Mouse (Mus musculus): Measurements from ENCODE around the gene Fam76a. TPM values are rescaled to one million over a fixed set of nuclear protein-coding genes. Genes with fewer than 3 reads are reported as not detected.
A peak's percentile ranks its signal among the peaks of the same experiment; 100 is the strongest.

Fam76a gene
- 10 to 100 TPM; 31.5 to 35.9 (median 33.8) TPM for total RNA-seq (2022)

DNA sequence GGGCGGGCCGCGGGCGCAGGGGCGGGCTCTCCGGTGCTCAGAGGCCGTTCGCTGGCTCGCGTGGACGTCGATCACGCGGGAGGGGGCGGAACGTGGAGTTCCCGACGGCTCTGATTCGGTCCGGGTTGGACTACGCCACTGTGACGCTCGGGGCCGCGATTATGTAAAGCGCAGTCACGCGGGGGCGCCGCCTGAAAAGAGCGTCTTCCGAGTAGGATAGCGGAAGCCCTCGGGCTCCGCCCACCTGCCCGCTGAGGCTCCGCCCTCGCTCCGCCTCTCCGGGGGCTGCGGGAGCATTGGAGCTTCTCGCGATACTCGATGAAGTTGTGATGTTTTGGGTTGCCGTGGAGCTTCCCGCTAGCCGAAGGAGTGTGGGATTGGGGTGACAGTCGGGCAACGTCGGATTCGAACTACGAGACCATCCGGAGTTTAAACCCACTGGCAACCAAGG lies at the start of gene Fam76a:
Gene Fam76a, minus strand, starts transcription at position 1 of the 451 bp plus-strand sequence.
- DNase-seq (ENCODE audit: low spot score in 2 of 2) = peak; percentile 100

DNA sequence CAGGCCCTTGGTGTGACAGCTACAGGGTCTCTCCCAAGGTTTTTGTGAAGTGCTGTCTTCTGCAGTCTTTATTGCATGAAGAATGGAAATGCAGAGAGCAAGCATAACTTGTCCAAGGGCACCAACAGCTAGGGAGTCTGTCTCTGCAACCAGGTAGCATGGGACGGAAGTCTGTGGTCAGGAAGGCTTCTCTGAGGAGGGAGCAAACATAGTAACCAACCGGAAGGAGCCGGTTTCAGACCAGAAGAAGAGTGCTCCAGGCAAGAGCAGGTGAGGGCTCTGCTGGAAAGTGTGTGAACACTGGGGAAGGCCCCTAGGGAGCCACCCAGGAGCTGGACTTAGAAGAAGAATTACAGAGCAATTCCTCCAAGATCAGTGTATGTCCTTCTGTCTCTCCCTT lies 49.7 kb upstream of the Fam76a start:
- no peak for DNase-seq (ENCODE audit: low spot score in 2 of 2)

- DNase-seq (ENCODE audit: low spot score in 2 of 2) = no peak
Measured at GRCm38 (mm10) chr4:132971601-132972000, 49.2 kb upstream of the Fam76a start.

GRCm38 (mm10) chr4:132968105-132968938 lies 46.0 kb upstream of the Fam76a start:
- no peak for DNase-seq (ENCODE audit: low spot score in 2 of 2)

DNA sequence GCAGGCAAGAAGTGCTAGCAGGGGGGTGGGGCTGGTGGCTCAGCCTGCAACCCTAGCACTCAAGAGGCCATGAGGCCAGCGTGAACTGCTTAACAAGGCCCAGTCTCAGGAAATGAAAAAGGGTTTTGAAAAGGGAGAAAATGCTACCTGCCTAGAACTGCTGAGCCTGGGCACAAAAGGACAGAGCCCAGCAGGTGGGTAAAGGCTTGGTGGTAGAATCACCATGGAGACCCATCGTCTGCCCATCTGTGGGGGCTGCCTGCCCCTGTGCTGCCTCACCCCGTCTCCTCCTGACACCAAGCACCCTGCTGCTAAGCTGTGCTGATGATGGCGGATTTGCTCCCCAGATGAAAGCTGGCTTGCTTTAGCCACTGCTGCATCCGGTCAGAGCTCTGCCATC lies 42.1 kb upstream of the Fam76a start:
- no peak for DNase-seq (ENCODE audit: low spot score in 2 of 2)

DNA sequence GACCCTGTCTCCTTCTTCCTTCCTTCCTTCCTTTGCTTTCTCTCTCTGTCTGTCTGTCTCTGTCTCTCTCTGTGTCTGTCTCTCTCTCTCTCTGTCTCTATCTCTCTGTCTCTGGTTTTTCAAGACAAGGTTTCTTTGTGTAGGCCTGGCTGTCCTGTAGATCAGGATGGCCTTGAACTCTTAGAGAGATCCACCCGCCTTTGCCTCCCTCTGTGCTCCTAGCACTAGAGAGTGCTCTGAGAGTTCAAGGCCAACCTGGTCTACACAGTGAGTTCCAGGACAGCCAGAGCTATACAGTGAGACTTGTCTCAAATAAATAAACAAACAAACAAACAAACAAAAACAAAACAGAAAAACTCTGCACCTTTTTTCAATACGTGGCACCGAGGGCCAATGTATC lies 41.7 kb upstream of the Fam76a start:
- DNase-seq (ENCODE audit: low spot score in 2 of 2) = no peak

GRCm38 (mm10) chr4:132963436-132963835 lies 41.1 kb upstream of the Fam76a start:
- no peak for DNase-seq (ENCODE audit: low spot score in 2 of 2)

DNA sequence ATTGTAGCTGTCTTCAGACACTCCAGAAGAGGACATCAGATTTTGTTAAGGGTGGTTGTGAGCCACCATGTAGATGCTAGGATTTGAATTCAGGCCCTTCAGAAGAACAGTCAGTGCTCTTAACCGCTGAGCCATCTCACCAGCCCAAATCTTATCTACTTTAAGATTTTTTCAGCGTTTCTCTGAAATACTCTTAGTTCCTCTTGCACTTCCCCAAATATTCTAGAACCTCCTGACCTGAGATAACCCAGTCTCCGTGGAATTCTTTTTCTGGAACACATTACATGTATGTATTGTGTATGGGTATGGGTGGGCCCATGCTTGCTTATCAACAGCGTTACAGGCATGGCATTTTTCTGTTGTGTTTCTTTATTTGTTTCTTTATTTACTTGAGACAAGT lies 40.3 kb upstream of the Fam76a start:
- no peak for DNase-seq (ENCODE audit: low spot score in 2 of 2)

DNA sequence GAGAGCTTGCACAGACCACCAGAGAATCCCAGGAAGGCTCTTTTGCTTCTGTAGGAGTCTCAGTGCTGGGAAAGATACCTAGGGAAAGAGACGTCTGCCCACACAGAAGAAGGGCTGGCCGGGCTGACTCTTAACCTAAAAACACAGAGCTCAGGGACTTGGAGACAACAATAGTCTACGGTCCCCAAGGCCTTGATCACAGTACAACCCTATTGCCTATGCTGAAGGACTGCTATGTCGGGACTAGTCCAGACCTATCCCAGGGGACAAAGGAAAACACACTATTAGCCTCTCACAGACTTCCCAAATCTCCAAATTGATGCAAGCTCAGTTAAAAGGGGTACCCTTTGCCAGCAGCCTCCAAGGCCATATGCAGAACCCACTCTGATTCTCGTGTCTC lies 39.5 kb upstream of the Fam76a start:
- DNase-seq (ENCODE audit: low spot score in 2 of 2) = no peak

- no peak for DNase-seq (ENCODE audit: low spot score in 2 of 2)
Measured at GRCm38 (mm10) chr4:132960864-132961639, 38.7 kb upstream of the Fam76a start.

DNA sequence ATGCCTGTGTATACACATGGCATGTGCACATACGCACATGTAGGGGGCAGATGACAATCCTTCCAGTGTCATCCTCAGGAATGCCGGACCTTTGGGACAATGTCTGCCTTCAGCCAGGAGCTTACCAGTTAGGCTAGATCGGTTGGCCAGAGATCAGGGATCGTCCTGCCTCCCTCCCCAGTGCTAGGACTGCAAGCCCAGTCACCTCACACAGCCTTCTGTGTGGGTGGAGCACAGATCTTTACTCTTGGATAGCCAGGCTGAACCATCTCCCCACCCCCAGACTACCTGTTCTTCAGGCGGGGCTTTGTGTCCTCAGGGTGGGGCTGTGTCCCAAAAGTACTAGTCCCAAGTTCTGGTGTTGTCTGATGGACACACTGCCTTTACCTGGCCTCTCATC lies 38.0 kb upstream of the Fam76a start:
- DNase-seq (ENCODE audit: low spot score in 2 of 2) = no peak

GRCm38 (mm10) chr4:132959679-132960045 lies 37.3 kb upstream of the Fam76a start:
- no peak for DNase-seq (ENCODE audit: low spot score in 2 of 2)

GRCm38 (mm10) chr4:132958741-132959678 lies 36.7 kb upstream of the Fam76a start:
- DNase-seq (ENCODE audit: low spot score in 2 of 2) = no peak

- DNase-seq (ENCODE audit: low spot score in 2 of 2) = no peak
Measured at GRCm38 (mm10) chr4:132955395-132955791, 33.0 kb upstream of the Fam76a start.

DNA sequence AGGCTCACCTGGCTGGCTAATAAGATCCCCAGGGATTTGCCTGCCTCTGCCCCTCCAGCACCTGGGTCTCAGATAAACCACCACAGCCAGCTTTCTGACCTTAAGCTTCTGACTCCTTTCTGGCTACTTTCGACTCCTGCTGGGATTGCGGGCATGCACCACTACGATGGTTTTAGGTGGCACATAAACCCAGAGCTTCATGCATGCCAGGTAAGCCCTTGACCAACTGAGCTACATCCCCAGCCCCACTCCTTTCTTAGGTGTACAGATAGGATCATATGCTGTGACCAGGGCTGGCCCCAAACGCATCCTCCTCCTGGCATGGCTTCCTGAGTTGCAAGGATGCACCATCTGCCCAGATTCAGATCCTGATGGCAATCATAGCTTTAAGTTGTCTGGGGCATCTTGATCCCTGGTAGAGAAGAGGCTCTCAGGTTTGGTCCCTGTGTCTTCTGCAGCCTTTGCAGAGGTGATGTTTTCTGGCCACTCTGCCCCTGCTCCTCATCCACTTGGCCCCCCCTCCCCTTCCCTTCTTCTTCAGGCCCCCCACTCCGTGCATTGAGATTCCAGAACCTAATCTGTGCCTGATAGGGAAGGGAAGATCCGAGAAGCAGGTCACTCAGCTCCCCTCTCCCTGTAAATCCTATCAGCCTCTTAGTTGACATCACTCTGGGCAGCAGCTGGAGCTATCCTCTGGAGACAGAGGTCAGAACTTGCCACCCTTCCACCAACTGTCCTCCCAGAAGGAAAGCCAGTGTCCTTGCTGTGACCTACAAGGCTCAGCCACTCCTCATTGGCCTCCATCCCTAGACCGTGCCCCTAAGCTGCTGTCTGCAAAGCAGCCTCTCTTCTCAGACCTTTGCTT lies 32.4 kb upstream of the Fam76a start:
- no peak for DNase-seq (ENCODE audit: low spot score in 2 of 2)

- DNase-seq (ENCODE audit: low spot score in 2 of 2) = no peak
Measured at GRCm38 (mm10) chr4:132950999-132951398, 28.6 kb upstream of the Fam76a start.

DNA sequence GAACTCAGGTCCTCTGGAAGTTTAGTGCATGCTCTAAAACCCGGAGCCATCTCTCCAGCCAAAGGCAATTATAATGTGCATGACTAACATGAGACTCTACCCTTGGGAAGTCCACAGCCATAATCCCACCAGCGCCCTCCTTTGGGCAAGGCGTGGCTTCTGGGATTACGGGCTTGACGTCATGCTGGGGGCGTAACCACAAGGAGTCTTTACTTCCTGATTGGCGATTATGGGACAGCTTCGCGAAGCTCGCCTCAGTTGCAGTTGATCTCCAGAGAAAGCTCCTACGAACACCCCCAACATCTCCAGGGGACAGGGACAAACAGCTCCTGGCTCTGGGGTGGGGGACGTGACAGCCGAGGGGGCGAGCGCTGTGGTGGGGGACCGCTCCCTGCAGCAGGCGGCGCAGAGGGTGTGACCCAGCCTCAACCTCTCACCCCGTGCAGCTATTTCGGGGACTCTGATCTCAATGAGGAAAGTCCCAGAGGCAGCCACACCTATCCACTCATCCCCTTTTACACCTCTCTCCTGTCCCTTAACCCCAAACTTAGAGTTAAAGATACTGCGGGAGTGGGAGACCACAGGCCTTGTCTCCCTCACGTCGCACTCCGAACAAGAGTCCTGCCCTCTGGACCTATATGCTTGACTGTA lies 27.6 kb upstream of the Fam76a start:
- no peak for DNase-seq (ENCODE audit: low spot score in 2 of 2)

GRCm38 (mm10) chr4:132946047-132947001 lies 24.0 kb upstream of the Fam76a start:
- peak in 1 of 2 experiments; percentile 32 for DNase-seq (ENCODE audit: low spot score in 2 of 2)

Data from gastrocnemius, adult 8-10 months (tissue).